Mouse (Mus musculus): ENCODE results near the gene Dlx1.

GRCm38 (mm10) chr2:71577059-71577458 is 49.1 kb downstream of the Dlx1 start:
- TF ChIP-seq CTCF (IDR thresholded peaks at IDR 0.05; ENCODE audit: extremely low read depth, insufficient read depth, low read length) (no peak), POLR2A (IDR thresholded peaks at IDR 0.05; ENCODE audit: extremely low read depth, insufficient read depth, low read length) (no peak)

Measured in cortical plate, adult 2 months (tissue).